28 mouse cellular contexts compared by ENCODE assay signal in the genomic region with DNA sequence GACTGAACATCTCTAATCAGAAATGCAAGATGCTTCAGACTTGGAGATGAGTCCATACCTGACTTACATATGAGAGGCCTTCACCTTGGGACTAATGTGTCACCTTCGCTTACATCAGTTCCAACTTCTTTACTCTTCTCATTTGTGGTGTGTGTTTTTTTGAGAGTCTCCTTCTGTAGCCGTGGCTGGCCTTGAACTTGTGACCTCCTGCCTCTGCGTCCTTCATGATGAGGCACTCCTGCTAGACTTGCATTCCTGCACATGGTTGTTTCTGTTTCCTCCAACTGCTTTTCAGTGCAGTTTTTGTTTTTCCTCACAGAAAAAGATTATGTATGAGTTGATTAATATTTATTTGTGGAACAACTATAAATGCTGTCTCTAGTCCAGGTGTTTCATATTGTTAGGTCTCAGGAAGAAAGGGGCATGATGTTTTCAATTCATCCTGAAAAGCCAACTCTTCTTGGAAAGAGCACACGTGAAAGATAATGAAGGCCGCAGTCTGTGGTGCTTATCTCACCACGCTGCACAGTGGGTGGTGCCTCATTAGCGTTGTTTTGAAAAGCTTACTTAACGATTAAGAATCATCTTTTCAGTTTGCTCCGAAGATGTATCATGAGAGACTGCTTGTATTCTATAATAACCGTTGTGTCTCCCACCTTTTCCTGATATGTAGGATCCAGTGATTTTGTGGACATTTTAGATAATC. TPM values are rescaled to one million over a fixed set of nuclear protein-coding genes. Genes with fewer than 3 reads are reported as not detected.
A peak's percentile ranks its signal among the peaks of the same experiment; 100 is the strongest.
DNase-seq lines count a peak whose midpoint lies in the region; ATAC-seq and TF ChIP-seq lines count a peak whose summit lies in the region.
"Had no signal": no experiment of that assay in that cellular context is flagged by ENCODE, and none has a peak within 500 bp of the region (broad histone marks: within the 10 kb centered on the region; RNA-seq: fewer than 3 reads in every experiment).

No protein-coding gene starts in this region.

- peaks cover 12% of the 10 kb centered on the region in 2 experiments for H3K4me1 ChIP-seq in liver, embryonic 14.5 days (replicated peaks; ENCODE audit: control insufficient read depth in 2 of 2, insufficient read depth in 2 of 2, low read length in 1 of 2)
- H3K4me1 ChIP-seq in embryonic facial prominence, embryonic 10.5 days = 0 out of 2 replicates have a peak, but pooled peaks cover 3% of the 10 kb centered on the region
- H3K4me1 ChIP-seq: midbrain, embryonic 15.5 days had no signal

- peak; percentile 26 for DNase-seq in ovary, adult 18-20 months (ENCODE audit: low spot score)
- no peak for DNase-seq in ovary, postnatal 14 days (ENCODE audit: low spot score)
- peak; percentile 54 for DNase-seq in c-Kit-positive CD71-positive TER-119-negative erythroid progenitor cells, embryonic 14.5 days (ENCODE audit: low read depth)
- DNase-seq in liver, embryonic 14.5 days (ENCODE audit: low read depth in 3 of 3, low spot score in 3 of 3) = peak; percentile 25 to 41 (median 39)
- DNase-seq in gastrocnemius, adult 18-20 months (ENCODE audit: low spot score) = no peak
- no peak for DNase-seq in embryonic facial prominence, embryonic 10.5 days (ENCODE audit: low spot score)
- DNase-seq: adrenal gland, postnatal 10 days; B cell, adult 2 months; cerebellum, adult 2 months; kidney, adult 2 months; kidney, postnatal 25 days; left cerebral cortex, postnatal 4 days; lung, postnatal 10 days; right cerebral cortex, postnatal 14 days; spleen, adult 18-20 months; thymus, adult 2 months had no signal

- WGBS in liver, embryonic 14.5 days (ENCODE audit: insufficient replicate concordance) = 28% methylated on average over 10 of the region's 10 CpGs
- 82% methylated on average over 10 of the region's 10 CpGs for WGBS in embryonic facial prominence, embryonic 10.5 days

- TF ChIP-seq EP300 in liver, embryonic 14.5 days (IDR thresholded peaks at IDR 0.05; ENCODE audit: low read depth) = no peak

- no peak overlapping the region; the same call in 1 of the 2 replicates for H3K9ac ChIP-seq in liver, embryonic 14.5 days (replicated peaks)
- H3K9ac ChIP-seq: heart, embryonic 13.5 days; hindbrain, embryonic 13.5 days; midbrain, embryonic 15.5 days had no signal

- H3K27ac ChIP-seq in liver, embryonic 14.5 days = peak overlapping the region; percentile 25; the same call in 1 of the 2 replicates
- H3K27ac ChIP-seq in embryonic facial prominence, embryonic 10.5 days (replicated peaks) = no peak overlapping the region
- H3K27ac ChIP-seq: heart, embryonic 13.5 days; hindbrain, embryonic 13.5 days; left cerebral cortex, adult 2 months; midbrain, embryonic 15.5 days had no signal

- H3K9me3 ChIP-seq in liver, embryonic 14.5 days (ENCODE audit: control insufficient read depth, low read length) = no peaks in the 10 kb centered on the region
- no peaks in the 10 kb centered on the region for H3K9me3 ChIP-seq in embryonic facial prominence, embryonic 10.5 days
- H3K9me3 ChIP-seq: heart, embryonic 13.5 days; hindbrain, embryonic 13.5 days; midbrain, embryonic 15.5 days had no signal

- H3K4me2 ChIP-seq in liver, embryonic 14.5 days (ENCODE audit: low read depth) = peak overlapping the region; percentile 41
- H3K4me2 ChIP-seq: heart, embryonic 13.5 days; hindbrain, embryonic 13.5 days; midbrain, embryonic 15.5 days had no signal

- ATAC-seq in liver, embryonic 14.5 days (ENCODE audit: insufficient read depth) = peak; percentile 64; the same call in 1 of the 2 replicates
- ATAC-seq in CD4-positive, CD25-positive, alpha-beta regulatory T cell, adult 4 months = no peak
- ATAC-seq: forebrain, embryonic 14.5 days; inflammation-experienced regulatory T-cells, adult 6 months; midbrain, embryonic 15.5 days had no signal

- H3K4me3 ChIP-seq in liver, embryonic 14.5 days (ENCODE audit: insufficient read depth in 1 of 2, low read depth in 2 of 2, low read length in 2 of 2) = no peak overlapping the region
- H3K4me3 ChIP-seq in embryonic facial prominence, embryonic 10.5 days = no peak overlapping the region
- H3K4me3 ChIP-seq: erythroblast, embryonic 14.5 days; heart, embryonic 13.5 days; hindbrain, embryonic 13.5 days; left cerebral cortex, adult 2 months; midbrain, embryonic 15.5 days had no signal

- H3K27me3 ChIP-seq in liver, embryonic 14.5 days (ENCODE audit: control insufficient read depth, insufficient read depth, low read length) = no peaks in the 10 kb centered on the region
- no peaks in the 10 kb centered on the region for H3K27me3 ChIP-seq in embryonic facial prominence, embryonic 10.5 days (replicated peaks; ENCODE audit: low read depth, poor library complexity, severe bottlenecking)
- H3K27me3 ChIP-seq: heart, embryonic 13.5 days; hindbrain, embryonic 13.5 days; midbrain, embryonic 15.5 days had no signal

- TF ChIP-seq CTCF in liver, embryonic 14.5 days (IDR thresholded peaks at IDR 0.05; ENCODE audit: low read depth) = no peak

- H3K36me3 ChIP-seq in liver, embryonic 14.5 days (replicated peaks; ENCODE audit: control insufficient read depth, insufficient read depth, low read depth) = peaks cover under 1% of the 10 kb centered on the region
- H3K36me3 ChIP-seq in embryonic facial prominence, embryonic 10.5 days (replicated peaks) = peaks cover 75% of the 10 kb centered on the region

RNA-seq across cellular contexts. Expression of gene Ercc6, which starts 40.0 kb away (rescaled TPM):
- polyA plus RNA-seq in liver, embryonic 14.5 days (2012; rRNA removed) = 2.5 and 3.4 TPM in 2 replicates
- polyA plus RNA-seq in liver, embryonic 14.5 days (2014; fragmentation: Nextera tagmentation; extraction: Ambion mirVana) = 5.4 and 6.5 TPM in 2 replicates
- 1 to 10 TPM; 6.3 to 9.7 TPM for polyA plus RNA-seq in CD4-positive, CD25-positive, alpha-beta regulatory T cell, adult 4 months (2017; shearing (Covaris generic))
- 1 to 10 TPM; 3.9 to 4.2 TPM for total RNA-seq in gastrocnemius, adult 18-20 months (2021)
- polyA plus RNA-seq in embryonic facial prominence, embryonic 10.5 days (2016; fragmentation: Nextera tagmentation; extraction: Ambion mirVana) = 28.9 and 29.6 TPM in 2 replicates

RNA-seq across cellular contexts. Expression of gene Prrxl1, which starts 45.9 kb away (rescaled TPM):
- polyA plus RNA-seq in liver, embryonic 14.5 days (2012; rRNA removed) = not detected in 2 replicates
- polyA plus RNA-seq in liver, embryonic 14.5 days (2014; fragmentation: Nextera tagmentation; extraction: Ambion mirVana) = not detected in 2 replicates
- not detected for polyA plus RNA-seq in CD4-positive, CD25-positive, alpha-beta regulatory T cell, adult 4 months (2017; shearing (Covaris generic))
- total RNA-seq in gastrocnemius, adult 18-20 months (2021) = not detected
- 5.1 and 7.9 TPM in 2 replicates for polyA plus RNA-seq in embryonic facial prominence, embryonic 10.5 days (2016; fragmentation: Nextera tagmentation; extraction: Ambion mirVana)
- total RNA-seq: gastrocnemius, postnatal 4 days; heart, postnatal 25 days; left cerebral cortex, adult 2 months; left cerebral cortex, postnatal 4 days; liver, adult 2 months; megakaryocyte, adult 5-6 weeks had no signal
- polyA plus RNA-seq: erythroblast, embryonic 14.5 days; forebrain, embryonic 14.5 days; kidney, adult 2 months; liver, adult 2 months had no signal

Comparison
In these comparisons a context has a peak if more than half of its experiments do, and no peak if none do; other contexts are left out.
1. DNase-seq: peak in ovary, adult 18-20 months (single experiment), c-Kit-positive CD71-positive TER-119-negative erythroid progenitor cells, embryonic 14.5 days (single experiment) and liver, embryonic 14.5 days (3 of 3); none in ovary, postnatal 14 days (single experiment), gastrocnemius, adult 18-20 months (single experiment) and embryonic facial prominence, embryonic 10.5 days (single experiment).